Mouse (Mus musculus): Measurements from ENCODE around the gene Gemin2. TPM values are rescaled to one million over a fixed set of nuclear protein-coding genes. Genes with fewer than 3 reads are reported as not detected.

Gemin2 gene
- polyA plus RNA-seq, 1 experiment from 2014 or later = 26.4 TPM

GRCm38 (mm10) chr12:59060993-59061595, 47.9 kb downstream of the Gemin2 start, which contains the start of gene Trappc6b:
Gene Trappc6b (minus strand): TSS chr12:59061472.
- Histone ChIP-seq H3K4me1 (peaks cover 14% of the 10 kb centered on the region), H3K27ac (replicated peaks) (peak within 1 kb of the TSS; percentile 89), H3K4me3 (peak within 1 kb of the TSS; percentile 89), H3K9me3 (no peaks in the 10 kb centered on the region), H3K9ac (replicated peaks) (peak within 1 kb of the TSS; percentile 95), H3K36me3 (peaks cover 4% of the 10 kb centered on the region), H3K27me3 (no peaks in the 10 kb centered on the region), H3K4me2 (replicated peaks) (peak within 1 kb of the TSS; percentile 78)
- peak; percentile 97 for ATAC-seq (ENCODE audit: low FRiP score, low read depth)
- under 1% methylated on average over 49 of the region's 49 CpGs for WGBS

DNA sequence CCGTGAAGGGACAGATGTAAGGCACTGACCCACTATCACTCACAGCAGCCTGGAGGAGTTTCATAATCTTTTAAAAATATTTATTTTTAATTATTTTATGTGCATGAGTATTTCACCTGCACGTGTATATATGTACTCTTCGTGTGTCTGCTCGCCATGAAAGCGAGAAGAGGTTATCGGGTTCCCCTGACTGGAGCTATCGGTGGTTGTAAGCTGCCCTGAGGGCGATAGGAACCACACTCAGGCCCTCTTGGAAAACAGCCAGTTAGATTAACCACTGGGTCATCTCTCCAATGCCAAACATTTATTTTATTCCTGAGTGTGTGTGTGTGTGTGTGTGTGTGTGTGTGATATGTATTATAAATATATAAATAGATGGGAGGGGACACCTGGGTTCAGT, 51.6 kb downstream of the Gemin2 start:
- Histone ChIP-seq H3K9ac (replicated peaks) (no peak overlapping the region), H3K4me3 (no peak overlapping the region), H3K9me3 (no peaks in the 10 kb centered on the region), H3K4me2 (replicated peaks) (no peak overlapping the region), H3K27ac (replicated peaks) (no peak overlapping the region), H3K36me3 (peaks cover 19% of the 10 kb centered on the region), H3K4me1 (peaks cover 18% of the 10 kb centered on the region), H3K27me3 (no peaks in the 10 kb centered on the region)
- WGBS = 85% methylated on average over 8 of the region's 8 CpGs
- no peak for ATAC-seq (ENCODE audit: low FRiP score, low read depth)

GRCm38 (mm10) chr12:59065776-59066175, 52.6 kb downstream of the Gemin2 start:
- peaks cover 27% of the 10 kb centered on the region for H3K36me3 ChIP-seq
- no peaks in the 10 kb centered on the region for H3K27me3 ChIP-seq
- no peak overlapping the region; the same call in 1 of the 2 replicates for H3K9ac ChIP-seq (replicated peaks)
- no peak for ATAC-seq (ENCODE audit: low FRiP score, low read depth)
- 67% methylated on average over 3 of the region's 3 CpGs for WGBS
- no peaks in the 10 kb centered on the region for H3K9me3 ChIP-seq
- peak overlapping the region; percentile 90 for H3K27ac ChIP-seq (replicated peaks)
- peaks cover 11% of the 10 kb centered on the region for H3K4me1 ChIP-seq
- H3K4me2 ChIP-seq (replicated peaks) = peak overlapping the region; percentile 71
- peak overlapping the region; percentile 82; the same call in 1 of the 2 replicates for H3K4me3 ChIP-seq

GRCm38 (mm10) chr12:59066448-59067077, 53.4 kb downstream of the Gemin2 start, which contains the start of gene Pnn:
Gene Pnn (plus strand): TSS chr12:59066884.
- Histone ChIP-seq H3K4me1 (peaks cover 11% of the 10 kb centered on the region), H3K9me3 (no peaks in the 10 kb centered on the region), H3K36me3 (peaks cover 35% of the 10 kb centered on the region), H3K4me2 (replicated peaks) (peak within 1 kb of the TSS; percentile 71), H3K4me3 (peak within 1 kb of the TSS; percentile 82), H3K9ac (replicated peaks) (peak within 1 kb of the TSS; percentile 93), H3K27me3 (no peaks in the 10 kb centered on the region), H3K27ac (replicated peaks) (peak within 1 kb of the TSS; percentile 90)
- peak; percentile 99 for ATAC-seq (ENCODE audit: low FRiP score, low read depth)
- under 1% methylated on average over 43 of the region's 43 CpGs for WGBS

- peak overlapping the region; percentile 90 for H3K27ac ChIP-seq (replicated peaks)
- H3K4me2 ChIP-seq (replicated peaks) = peak overlapping the region; percentile 71
- H3K27me3 ChIP-seq = no peaks in the 10 kb centered on the region
- ATAC-seq (ENCODE audit: low FRiP score, low read depth) = peak; percentile 66
- H3K4me1 ChIP-seq = peaks cover 11% of the 10 kb centered on the region
- WGBS = under 1% methylated on average over 39 of the region's 41 CpGs
- H3K9me3 ChIP-seq = no peaks in the 10 kb centered on the region
- peak overlapping the region; percentile 93 for H3K9ac ChIP-seq (replicated peaks)
- H3K4me3 ChIP-seq = peak overlapping the region; percentile 82
- peaks cover 41% of the 10 kb centered on the region for H3K36me3 ChIP-seq
These were observed 53.9 kb downstream of the Gemin2 start for GRCm38 (mm10) chr12:59067095-59067494.

GRCm38 (mm10) chr12:59068791-59069190, 55.6 kb downstream of the Gemin2 start:
- Histone ChIP-seq H3K4me2 (replicated peaks) (no peak overlapping the region), H3K36me3 (peaks cover 47% of the 10 kb centered on the region), H3K4me1 (peaks cover 11% of the 10 kb centered on the region), H3K9me3 (no peaks in the 10 kb centered on the region), H3K27ac (replicated peaks) (no peak overlapping the region), H3K4me3 (no peak overlapping the region), H3K27me3 (no peaks in the 10 kb centered on the region), H3K9ac (replicated peaks) (no peak overlapping the region)
- 94% methylated on average over 13 of the region's 13 CpGs for WGBS
- ATAC-seq (ENCODE audit: low FRiP score, low read depth) = no peak

DNA sequence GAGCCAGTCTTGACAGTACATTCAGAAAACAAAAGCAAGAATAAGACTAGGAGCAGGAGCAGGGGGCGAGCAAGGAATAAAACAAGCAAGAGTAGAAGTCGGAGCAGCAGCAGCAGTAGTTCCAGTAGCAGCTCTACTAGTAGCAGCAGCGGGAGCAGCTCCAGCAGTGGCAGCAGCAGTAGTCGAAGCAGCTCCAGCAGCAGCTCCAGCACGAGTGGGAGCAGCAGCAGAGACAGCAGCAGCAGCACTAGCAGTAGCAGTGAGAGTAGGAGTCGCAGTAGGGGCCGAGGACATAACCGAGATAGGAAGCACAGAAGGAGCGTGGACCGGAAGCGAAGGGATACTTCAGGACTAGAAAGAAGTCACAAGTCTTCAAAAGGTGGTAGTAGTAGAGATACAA, 59.1 kb downstream of the Gemin2 start:
- Histone ChIP-seq H3K9me3 (no peaks in the 10 kb centered on the region), H3K9ac (replicated peaks) (no peak overlapping the region), H3K27ac (replicated peaks) (no peak overlapping the region), H3K4me2 (replicated peaks) (no peak overlapping the region), H3K4me1 (peaks cover 8% of the 10 kb centered on the region), H3K36me3 (peaks cover 50% of the 10 kb centered on the region), H3K27me3 (no peaks in the 10 kb centered on the region), H3K4me3 (no peak overlapping the region)
- WGBS = 89% methylated on average over 11 of the region's 11 CpGs
- ATAC-seq (ENCODE audit: low FRiP score, low read depth) = no peak

- Histone ChIP-seq H3K27me3 (no peaks in the 10 kb centered on the region), H3K4me1 (no peaks in the 10 kb centered on the region), H3K9ac (replicated peaks) (no peak overlapping the region), H3K27ac (replicated peaks) (no peak overlapping the region), H3K4me2 (replicated peaks) (no peak overlapping the region), H3K36me3 (peaks cover 39% of the 10 kb centered on the region), H3K9me3 (no peaks in the 10 kb centered on the region), H3K4me3 (no peak overlapping the region)
- peak; percentile 34; the same call in 1 of the 2 replicates for ATAC-seq (ENCODE audit: low FRiP score, low read depth)
- 92% methylated on average over 3 of the region's 3 CpGs for WGBS
These were observed 60.9 kb downstream of the Gemin2 start for GRCm38 (mm10) chr12:59074052-59074451.

- Histone ChIP-seq H3K9me3 (no peaks in the 10 kb centered on the region), H3K4me2 (replicated peaks) (no peak overlapping the region), H3K27ac (replicated peaks) (no peak overlapping the region), H3K4me3 (no peak overlapping the region), H3K27me3 (no peaks in the 10 kb centered on the region), H3K9ac (replicated peaks) (no peak overlapping the region), H3K36me3 (peaks cover 11% of the 10 kb centered on the region), H3K4me1 (no peaks in the 10 kb centered on the region)
- WGBS = 88% methylated on average over 3 of the region's 3 CpGs
- no peak for ATAC-seq (ENCODE audit: low FRiP score, low read depth)
These were observed 63.8 kb downstream of the Gemin2 start for GRCm38 (mm10) chr12:59076996-59077395.

GRCm38 (mm10) chr12:59077883-59078282, 64.7 kb downstream of the Gemin2 start:
- WGBS = 97% methylated on average over 3 of the region's 3 CpGs
- no peak overlapping the region for H3K4me2 ChIP-seq (replicated peaks)
- H3K36me3 ChIP-seq = 0 out of 2 replicates have a peak, but pooled peaks cover 3% of the 10 kb centered on the region
- ATAC-seq (ENCODE audit: low FRiP score, low read depth) = no peak
- H3K4me3 ChIP-seq = no peak overlapping the region
- H3K9ac ChIP-seq (replicated peaks) = no peak overlapping the region
- H3K27ac ChIP-seq (replicated peaks) = no peak overlapping the region
- no peaks in the 10 kb centered on the region for H3K27me3 ChIP-seq
- no peaks in the 10 kb centered on the region for H3K4me1 ChIP-seq
- H3K9me3 ChIP-seq = no peaks in the 10 kb centered on the region

All from midbrain, embryonic 12.5 days (tissue).